In the genomic region with DNA sequence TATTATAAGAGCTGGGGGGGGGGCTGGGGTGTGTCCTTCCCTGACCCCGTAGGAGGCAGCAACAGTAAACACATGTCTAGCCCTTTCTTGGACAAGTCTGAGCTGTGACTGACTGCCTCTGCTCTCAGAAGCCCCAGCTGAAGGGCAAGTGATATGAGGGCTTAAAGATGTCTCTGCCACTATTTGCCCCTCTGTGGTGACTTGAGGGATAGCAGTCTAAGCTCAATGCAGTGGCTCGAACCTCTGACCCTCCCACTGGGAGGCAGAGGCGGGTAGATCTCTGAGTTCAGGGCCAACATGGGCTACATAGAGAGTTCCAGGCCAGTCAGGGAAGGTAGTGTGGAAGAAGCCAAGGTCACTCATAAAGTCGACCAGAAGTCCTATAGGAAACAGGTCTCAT, we compare ENCODE assay signal across 18 mouse cellular contexts. TPM values are rescaled to one million over a fixed set of nuclear protein-coding genes. Genes with fewer than 3 reads are reported as not detected.
DNase-seq lines count a peak whose midpoint lies in the region; ATAC-seq and TF ChIP-seq lines count a peak whose summit lies in the region.
"Had no signal": no experiment of that assay in that cellular context is flagged by ENCODE, and none has a peak within 500 bp of the region (broad histone marks: within the 10 kb centered on the region; RNA-seq: fewer than 3 reads in every experiment).

No protein-coding gene starts in this region.

- no peaks in the 10 kb centered on the region for H3K79me2 ChIP-seq in heart, adult 2 months (replicated peaks; ENCODE audit: control insufficient read depth, insufficient read depth, low read length)

- no peak for TF ChIP-seq POLR2A in heart, adult 2 months (IDR thresholded peaks at IDR 0.05; ENCODE audit: insufficient read depth, low read depth, low read length)

- no peak overlapping the region for H3K4me2 ChIP-seq in lung, postnatal 0 days (replicated peaks; ENCODE audit: low read depth, low read length)
- H3K4me2 ChIP-seq: heart, embryonic 15.5 days; hindbrain, embryonic 13.5 days; kidney, embryonic 15.5 days; lung, embryonic 14.5 days had no signal

- H3K4me3 ChIP-seq in heart, adult 2 months: no peak overlapping the region
- H3K4me3 ChIP-seq in lung, postnatal 0 days (ENCODE audit: low read depth, low read length): no peak overlapping the region
- H3K4me3 ChIP-seq: erythroblast, embryonic 14.5 days; heart, embryonic 15.5 days; hindbrain, embryonic 13.5 days; kidney, embryonic 15.5 days had no signal

- 79% methylated on average over 4 of the region's 4 CpGs for WGBS in heart, adult 2 months
- WGBS in lung, postnatal 0 days: 73% methylated on average over 4 of the region's 4 CpGs

- H3K27ac ChIP-seq in heart, adult 2 months: no peak overlapping the region
- no peak overlapping the region for H3K27ac ChIP-seq in lung, postnatal 0 days (ENCODE audit: low read length)
- H3K27ac ChIP-seq: heart, embryonic 15.5 days; hindbrain, embryonic 13.5 days; kidney, embryonic 15.5 days had no signal

- no peak overlapping the region for H3K9ac ChIP-seq in heart, adult 2 months (ENCODE audit: low read depth, low read length)
- no peak overlapping the region for H3K9ac ChIP-seq in lung, postnatal 0 days (replicated peaks; ENCODE audit: low read depth)
- H3K9ac ChIP-seq: heart, embryonic 15.5 days; hindbrain, embryonic 13.5 days; kidney, embryonic 15.5 days; lung, embryonic 14.5 days had no signal

- no peak for ATAC-seq in lung, postnatal 0 days
- ATAC-seq in common myeloid progenitor, adult 5-6 weeks (replicated peaks; ENCODE audit: low read depth, poor library complexity, severe bottlenecking): 0 out of 2 replicates have a peak, but pooled peaks have one; percentile 24

- TF ChIP-seq EP300 in heart, adult 2 months (IDR thresholded peaks at IDR 0.05; ENCODE audit: insufficient read depth, low read depth, low read length): no peak
- TF ChIP-seq EP300 in lung, postnatal 0 days (IDR thresholded peaks at IDR 0.05): no peak

- intact Hi-C loops in heart, adult 2 months (cut with DNase I): no loop called here
- intact Hi-C loops in heart, postnatal 10 days (cut with DNase I): loop anchor here (10.0 kb wide), 1 partner anchor 674 kb away; no protein-coding TSS in a partner anchor

- no peak for DNase-seq in heart, adult 2 months
- no peak for DNase-seq in heart, postnatal 10 days
- no peak for DNase-seq in lung, postnatal 0 days (ENCODE audit: low spot score)
- no peak for DNase-seq in lung, postnatal 14 days
- DNase-seq in splenic B cell, adult 2 months (ENCODE audit: low read depth, low spot score): peak; percentile 32
- DNase-seq in urinary bladder, postnatal 14 days (ENCODE audit: low spot score): no peak
- no peak for DNase-seq in thymus, postnatal 10 days (ENCODE audit: low spot score in 2 of 2)
- DNase-seq: adrenal gland, postnatal 10 days; embryo, embryonic 11 days; layer of hippocampus, adult 9-11 months; lung, embryonic 14.5 days; thymus, adult 18-20 months had no signal

- no peaks in the 10 kb centered on the region for H3K36me3 ChIP-seq in heart, adult 2 months (ENCODE audit: control insufficient read depth, insufficient read depth, low read length)
- no peaks in the 10 kb centered on the region for H3K36me3 ChIP-seq in lung, postnatal 0 days (ENCODE audit: insufficient read depth, low read length)
- H3K36me3 ChIP-seq in splenic B cell, adult 2 months (ENCODE audit: control insufficient read depth, insufficient read depth, low read length, poor library complexity, severe bottlenecking): no peaks in the 10 kb centered on the region
- H3K36me3 ChIP-seq: heart, embryonic 15.5 days had no signal

- no peaks in the 10 kb centered on the region for H3K27me3 ChIP-seq in heart, adult 2 months (ENCODE audit: control insufficient read depth, insufficient read depth, low read length)
- H3K27me3 ChIP-seq in lung, postnatal 0 days (replicated peaks; ENCODE audit: insufficient read depth, low read length): no peaks in the 10 kb centered on the region
- H3K27me3 ChIP-seq in splenic B cell, adult 2 months (ENCODE audit: control insufficient read depth, insufficient read depth, low read length, poor library complexity, severe bottlenecking): no peaks in the 10 kb centered on the region
- H3K27me3 ChIP-seq: heart, embryonic 15.5 days; hindbrain, embryonic 13.5 days; kidney, embryonic 15.5 days had no signal

- no peaks in the 10 kb centered on the region for H3K9me3 ChIP-seq in lung, postnatal 0 days (ENCODE audit: low read length)
- H3K9me3 ChIP-seq: heart, embryonic 15.5 days; hindbrain, embryonic 13.5 days; kidney, embryonic 15.5 days had no signal

- H3K4me1 ChIP-seq in heart, adult 2 months (ENCODE audit: control insufficient read depth, insufficient read depth, low read length): no peaks in the 10 kb centered on the region
- H3K4me1 ChIP-seq in lung, postnatal 0 days (ENCODE audit: insufficient read depth, low read depth, low read length): 0 out of 2 replicates have a peak, but pooled peaks cover 6% of the 10 kb centered on the region

- peak; percentile 31; the same call in 1 of the 2 replicates for TF ChIP-seq CTCF in heart, adult 2 months (IDR thresholded peaks at IDR 0.05)
- TF ChIP-seq CTCF in lung, postnatal 0 days (IDR thresholded peaks at IDR 0.05): peak; percentile 31; the same call in 1 of the 2 replicates

RNA-seq across cellular contexts. Expression of gene Polr2h, which starts 6.7 kb away (rescaled TPM):
- 1 to 10 TPM; 9.0 TPM for total RNA-seq in heart, adult 2 months (2021)
- 11.8 and 12.6 TPM in 2 replicates for polyA plus RNA-seq in heart, adult 2 months (2012; rRNA removed)
- total RNA-seq in heart, postnatal 10 days (2021): 10 to 100 TPM; 12.5 to 13.2 TPM
- 37.5 and 48.2 TPM in 2 replicates for polyA plus RNA-seq in lung, postnatal 0 days (2015; fragmentation: Nextera tagmentation; extraction: Ambion mirVana)
- total RNA-seq in common myeloid progenitor, adult 5-6 weeks (2017): 78.5 and 115 TPM in 2 replicates

RNA-seq across cellular contexts. Expression of gene Clcn2, which starts 6.7 kb away (rescaled TPM):
- 1 to 10 TPM; 1.3 to 1.8 TPM for total RNA-seq in heart, adult 2 months (2021)
- polyA plus RNA-seq in heart, adult 2 months (2012; rRNA removed): 5.9 and 8.0 TPM in 2 replicates
- total RNA-seq in heart, postnatal 10 days (2021): 1 to 10 TPM; 3.3 to 3.5 TPM
- polyA plus RNA-seq in lung, postnatal 0 days (2015; fragmentation: Nextera tagmentation; extraction: Ambion mirVana): 1.8 and 1.9 TPM in 2 replicates
- 1.9 and 7.3 TPM in 2 replicates for total RNA-seq in common myeloid progenitor, adult 5-6 weeks (2017)

RNA-seq across cellular contexts. Expression of gene Fam131a, which starts 17.8 kb away (rescaled TPM):
- 10 to 100 TPM; 22.2 to 24.6 TPM for total RNA-seq in heart, adult 2 months (2021)
- 31.3 and 40.5 TPM in 2 replicates for polyA plus RNA-seq in heart, adult 2 months (2012; rRNA removed)
- total RNA-seq in heart, postnatal 10 days (2021): 10 to 100 TPM; 16.0 to 18.9 TPM
- polyA plus RNA-seq in lung, postnatal 0 days (2015; fragmentation: Nextera tagmentation; extraction: Ambion mirVana): 8.4 and 8.9 TPM in 2 replicates
- not detected in 2 replicates for total RNA-seq in common myeloid progenitor, adult 5-6 weeks (2017)
- total RNA-seq: neutrophil, adult 5-6 weeks had no signal

RNA-seq across cellular contexts. Expression of gene Chrd, which starts 22.1 kb away (rescaled TPM):
- total RNA-seq in heart, adult 2 months (2021): 1 to 10 TPM; 2.0 to 2.2 TPM
- polyA plus RNA-seq in heart, adult 2 months (2012; rRNA removed): 3.6 and 4.8 TPM in 2 replicates
- total RNA-seq in heart, postnatal 10 days (2021): 1 to 10 TPM; 1.4 to 3.4 TPM
- polyA plus RNA-seq in lung, postnatal 0 days (2015; fragmentation: Nextera tagmentation; extraction: Ambion mirVana): 1.5 and 1.7 TPM in 2 replicates
- total RNA-seq in common myeloid progenitor, adult 5-6 weeks (2017): not detected in 2 replicates
- total RNA-seq: neutrophil, adult 5-6 weeks had no signal
- polyA plus RNA-seq: erythroblast, embryonic 14.5 days had no signal

RNA-seq across cellular contexts. Expression of gene Thpo, which starts 23.5 kb away (rescaled TPM):
- under 1 TPM in 1 of 2 experiments, not detected in 1; 0.18 TPM for total RNA-seq in heart, adult 2 months (2021)
- polyA plus RNA-seq in heart, adult 2 months (2012; rRNA removed): 0.41 and 0.84 TPM in 2 replicates
- total RNA-seq in heart, postnatal 10 days (2021): not detected
- polyA plus RNA-seq in lung, postnatal 0 days (2015; fragmentation: Nextera tagmentation; extraction: Ambion mirVana): 0.54 and 0.81 TPM in 2 replicates
- total RNA-seq in common myeloid progenitor, adult 5-6 weeks (2017): not detected in 2 replicates
- total RNA-seq: neutrophil, adult 5-6 weeks had no signal
- polyA plus RNA-seq: erythroblast, embryonic 14.5 days had no signal

Comparison
In these comparisons a context has a peak if more than half of its experiments do, and no peak if none do; other contexts are left out.
1. RNA of gene Fam131a, which starts 17.8 kb away (total RNA-seq): 22.2 to 24.6 TPM in heart, adult 2 months and 16.0 to 18.9 TPM in heart, postnatal 10 days; not detected in common myeloid progenitor, adult 5-6 weeks; every median in the first group is over 10 times any median in the second.